Mouse (Mus musculus) retina, adult 2 months (tissue): Measurements from ENCODE around the gene Mfsd12.

Experiments used
- DNase-seq: peaks from one replicate; pipeline ENCODE4 v3.0.0-alpha.2; 2012; ENCODE audit warnings: low read depth, low spot score

Gene Mfsd12

GRCm38 (mm10) chr10:81356991-81357844 lies at the start of gene Mfsd12:
Mfsd12 (plus strand) TSS chr10:81357491.
- DNase-seq: peak; percentile 62

GRCm38 (mm10) chr10:81309571-81309970 lies 47.7 kb upstream of the Mfsd12 start:
- no peak for DNase-seq

GRCm38 (mm10) chr10:81313581-81313980 lies 43.7 kb upstream of the Mfsd12 start:
- DNase-seq: no peak

- no peak for DNase-seq
Observed at GRCm38 (mm10) chr10:81314201-81314600, 43.1 kb upstream of the Mfsd12 start.

GRCm38 (mm10) chr10:81315587-81315986 lies 41.7 kb upstream of the Mfsd12 start:
- no peak for DNase-seq

- no peak for DNase-seq
Observed at GRCm38 (mm10) chr10:81316338-81317060, 40.8 kb upstream of the Mfsd12 start.

GRCm38 (mm10) chr10:81317273-81317672 lies 40.0 kb upstream of the Mfsd12 start:
- DNase-seq: no peak

GRCm38 (mm10) chr10:81318589-81319329 lies 38.5 kb upstream of the Mfsd12 start:
- no peak for DNase-seq

GRCm38 (mm10) chr10:81319330-81319699 lies 38.0 kb upstream of the Mfsd12 start:
- no peak for DNase-seq

GRCm38 (mm10) chr10:81319741-81320549 lies 37.3 kb upstream of the Mfsd12 start:
- no peak for DNase-seq

- peak; percentile 100 for DNase-seq
Observed at GRCm38 (mm10) chr10:81320550-81321347, 36.5 kb upstream of the Mfsd12 start, which contains the start of gene Cactin. Cactin (plus strand) TSS chr10:81321103.

GRCm38 (mm10) chr10:81321436-81321835 lies 35.9 kb upstream of the Mfsd12 start:
- DNase-seq: no peak

GRCm38 (mm10) chr10:81322444-81322843 lies 34.8 kb upstream of the Mfsd12 start:
- no peak for DNase-seq

- no peak for DNase-seq
Observed at GRCm38 (mm10) chr10:81323141-81323775, 34.0 kb upstream of the Mfsd12 start.

- no peak for DNase-seq
Observed at GRCm38 (mm10) chr10:81323791-81324530, 33.3 kb upstream of the Mfsd12 start.

GRCm38 (mm10) chr10:81325176-81325575 lies 32.1 kb upstream of the Mfsd12 start:
- no peak for DNase-seq

GRCm38 (mm10) chr10:81325781-81326180 lies 31.5 kb upstream of the Mfsd12 start:
- DNase-seq: no peak

GRCm38 (mm10) chr10:81326858-81327257 lies 30.4 kb upstream of the Mfsd12 start:
- DNase-seq: no peak

GRCm38 (mm10) chr10:81327959-81328358 lies 29.3 kb upstream of the Mfsd12 start:
- no peak for DNase-seq
